Comparison of ENCODE assay signal across 14 mouse cellular contexts in genomic region chr11:81163056-81163455, GRCm38 (mm10).
"Had no signal": no experiment of that assay in that cellular context is flagged by ENCODE, and none has a peak within 500 bp of the region (broad histone marks: within the 10 kb centered on the region; RNA-seq: fewer than 3 reads in every experiment).

No protein-coding gene starts in this region.

- ATAC-seq: hindbrain, postnatal 0 days; intestine, postnatal 0 days had no signal

- DNase-seq: gastrocnemius, postnatal 14 days; gastrocnemius, postnatal 36 days; heart, adult 18-20 months; heart, postnatal 10 days; heart, postnatal 36 days; kidney, adult 18-20 months; kidney, adult 8-10 months; kidney, postnatal 10 days; kidney, postnatal 25 days; kidney, postnatal 4 days; liver; liver, embryonic 13.5 days had no signal
